Mouse (Mus musculus): ENCODE measurements around the gene Pid1. TPM values are rescaled to one million over a fixed set of nuclear protein-coding genes. Genes with fewer than 3 reads are reported as not detected.
"Not testable (repeated sequence)": the region's sequence is repeated elsewhere in the genome, so short reads cannot be mapped to it uniquely, and the experiment has no call there.

The Pid1 gene
- polyA plus RNA-seq, 1 experiment from 2014 or later: 67.0 TPM

DNA sequence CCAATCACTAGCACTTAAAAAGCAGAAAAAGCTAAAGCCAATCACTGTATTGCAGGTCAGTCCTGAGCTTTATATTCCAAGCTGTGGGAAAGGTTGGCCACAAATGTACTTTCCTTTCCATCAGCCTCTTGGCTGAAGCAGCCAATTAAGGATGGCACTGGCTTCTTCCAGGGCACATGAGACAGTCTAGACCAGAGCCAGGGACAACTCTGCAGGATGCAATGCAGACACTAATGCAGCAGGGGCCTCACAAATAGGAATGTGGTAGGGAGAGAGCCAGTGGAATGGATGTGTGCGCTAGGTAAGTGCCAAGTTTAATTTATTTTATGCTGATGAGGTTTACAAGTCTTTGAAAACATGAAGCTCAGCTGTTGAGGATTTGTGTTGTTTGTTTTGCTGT is 141.9 kb downstream of the Pid1 start:
- Histone ChIP-seq H3K27ac (ENCODE audit: low read length) (no peak overlapping the region), H3K4me1 (replicated peaks; ENCODE audit: control insufficient read depth, insufficient read depth, low read length) (0 out of 2 replicates have a peak, but pooled peaks cover 2% of the 10 kb centered on the region), H3K9me3 (ENCODE audit: control insufficient read depth, low read length) (no peaks in the 10 kb centered on the region), H3K36me3 (ENCODE audit: control insufficient read depth, insufficient read depth) (no peaks in the 10 kb centered on the region), H3K9ac (replicated peaks; ENCODE audit: low read depth, low read length) (no peak overlapping the region), H3K27me3 (replicated peaks; ENCODE audit: control insufficient read depth, insufficient read depth, low read length) (no peaks in the 10 kb centered on the region), H3K4me2 (ENCODE audit: low read length) (no peak overlapping the region), H3K4me3 (replicated peaks; ENCODE audit: low read length) (no peak overlapping the region)
- peak; percentile 72 for ATAC-seq
- WGBS: 47% methylated on average over 1 of the region's 1 CpGs

DNA sequence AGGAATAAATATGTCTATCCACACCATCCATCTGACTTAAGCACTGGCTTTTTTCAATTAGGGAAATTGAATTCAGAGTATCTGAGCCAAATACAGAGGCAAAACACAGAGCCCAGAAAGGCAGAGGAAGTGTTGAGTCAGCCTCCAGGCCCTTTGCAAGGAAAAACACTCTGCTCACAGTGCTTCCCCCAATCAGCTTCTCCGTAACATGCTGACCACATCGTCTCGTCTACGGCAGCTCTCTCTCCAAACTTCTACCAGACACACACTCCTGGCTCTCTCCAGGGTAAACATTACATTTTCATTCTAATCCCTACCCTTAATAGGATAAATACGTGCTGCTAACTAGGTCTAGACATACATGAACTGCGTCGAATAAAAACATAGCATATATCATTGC is 145.4 kb downstream of the Pid1 start:
- Histone ChIP-seq H3K27ac (ENCODE audit: low read length) (no peak overlapping the region), H3K4me2 (ENCODE audit: low read length) (no peak overlapping the region), H3K4me3 (replicated peaks; ENCODE audit: low read length) (no peak overlapping the region), H3K9ac (replicated peaks; ENCODE audit: low read depth, low read length) (no peak overlapping the region), H3K9me3 (ENCODE audit: control insufficient read depth, low read length) (no peaks in the 10 kb centered on the region), H3K36me3 (ENCODE audit: control insufficient read depth, insufficient read depth) (no peaks in the 10 kb centered on the region), H3K4me1 (replicated peaks; ENCODE audit: control insufficient read depth, insufficient read depth, low read length) (0 out of 2 replicates have a peak, but pooled peaks cover 2% of the 10 kb centered on the region), H3K27me3 (replicated peaks; ENCODE audit: control insufficient read depth, insufficient read depth, low read length) (no peaks in the 10 kb centered on the region)
- no peak for ATAC-seq
- WGBS: 80% methylated on average over 7 of the region's 7 CpGs

DNA sequence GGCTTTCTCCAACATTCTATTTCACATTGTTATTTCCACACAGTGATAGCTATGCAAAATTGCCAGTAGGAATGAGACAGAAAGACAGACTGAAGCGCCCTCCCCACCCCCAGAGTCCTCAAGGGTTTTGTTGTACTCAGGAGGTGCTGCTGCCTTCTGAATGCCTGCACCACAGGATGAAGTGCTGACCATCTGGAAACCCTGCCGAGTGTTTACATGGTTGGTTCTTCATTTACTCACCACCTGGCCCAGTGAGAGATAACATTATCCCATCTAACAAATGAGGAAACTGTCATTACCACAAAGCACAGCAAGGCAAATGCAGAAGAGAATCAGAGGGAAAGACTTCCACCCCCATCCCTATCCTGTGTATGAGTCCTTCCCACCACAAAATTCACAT is 146.2 kb downstream of the Pid1 start:
- no peaks in the 10 kb centered on the region for H3K27me3 ChIP-seq (replicated peaks; ENCODE audit: control insufficient read depth, insufficient read depth, low read length)
- H3K4me2 ChIP-seq (ENCODE audit: low read length): no peak overlapping the region
- ATAC-seq: no peak
- no peaks in the 10 kb centered on the region for H3K36me3 ChIP-seq (ENCODE audit: control insufficient read depth, insufficient read depth)
- H3K9me3 ChIP-seq (ENCODE audit: control insufficient read depth, low read length): no peaks in the 10 kb centered on the region
- 32% methylated on average over 2 of the region's 2 CpGs for WGBS
- H3K4me3 ChIP-seq (replicated peaks; ENCODE audit: low read length): no peak overlapping the region
- H3K9ac ChIP-seq (replicated peaks; ENCODE audit: low read depth, low read length): no peak overlapping the region
- H3K27ac ChIP-seq (ENCODE audit: low read length): no peak overlapping the region
- 0 out of 2 replicates have a peak, but pooled peaks cover 2% of the 10 kb centered on the region for H3K4me1 ChIP-seq (replicated peaks; ENCODE audit: control insufficient read depth, insufficient read depth, low read length)

DNA sequence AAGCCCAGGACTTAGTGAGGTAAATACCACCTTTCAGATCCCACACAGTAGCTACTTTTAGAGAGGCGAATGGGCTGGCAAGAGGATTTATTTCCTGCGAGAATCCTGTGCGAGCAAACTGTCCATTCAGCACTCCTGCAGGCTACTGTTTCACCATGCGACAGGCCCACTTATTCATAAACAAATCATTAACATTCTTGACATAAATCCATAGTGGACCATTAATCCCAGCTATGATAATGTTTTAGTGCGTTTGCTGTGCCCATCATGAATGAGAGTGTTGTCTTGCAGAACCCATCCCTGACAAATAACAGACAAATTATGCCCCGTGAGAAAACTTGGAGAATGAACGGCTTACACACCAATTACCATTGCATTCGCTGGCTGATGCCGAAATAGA is 152.5 kb downstream of the Pid1 start:
- ATAC-seq: no peak
- 0 out of 2 replicates have a peak overlapping the region, but pooled peaks have one; percentile 4 for H3K4me2 ChIP-seq (ENCODE audit: low read length)

DNA sequence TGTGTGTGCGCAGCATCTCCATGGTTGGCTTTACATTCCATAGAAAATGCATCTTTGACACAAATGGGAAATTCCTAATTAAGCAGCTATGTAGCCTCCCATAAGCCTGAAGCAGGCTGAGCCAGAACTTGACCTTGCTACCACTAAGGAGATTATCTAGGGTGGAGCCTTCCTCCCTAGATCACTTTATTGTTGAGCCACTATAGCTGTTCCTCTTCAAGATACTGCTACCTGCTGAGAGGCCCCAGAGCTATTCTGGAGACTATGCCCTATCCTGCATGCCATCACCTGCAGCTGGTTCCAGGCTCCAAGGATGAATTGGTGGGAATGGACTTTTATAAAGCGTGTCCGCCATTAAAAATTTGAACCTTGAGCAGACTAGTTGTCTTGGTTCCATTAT is 158.2 kb downstream of the Pid1 start:
- 96% methylated on average over 3 of the region's 3 CpGs for WGBS
- H3K36me3 ChIP-seq (ENCODE audit: control insufficient read depth, insufficient read depth); H3K4me3 ChIP-seq (replicated peaks; ENCODE audit: low read length): not testable (repeated sequence)

More for the DNA sequence above, 152.5 kb downstream of the Pid1 start:
- Histone ChIP-seq H3K4me1 (replicated peaks; ENCODE audit: control insufficient read depth, insufficient read depth, low read length) (0 out of 2 replicates have a peak, but pooled peaks cover 3% of the 10 kb centered on the region), H3K27ac (ENCODE audit: low read length) (no peak overlapping the region), H3K9me3 (ENCODE audit: control insufficient read depth, low read length) (no peaks in the 10 kb centered on the region), H3K27me3 (replicated peaks; ENCODE audit: control insufficient read depth, insufficient read depth, low read length) (no peaks in the 10 kb centered on the region), H3K36me3 (ENCODE audit: control insufficient read depth, insufficient read depth) (no peaks in the 10 kb centered on the region), H3K9ac (replicated peaks; ENCODE audit: low read depth, low read length) (no peak overlapping the region), H3K4me3 (replicated peaks; ENCODE audit: low read length) (no peak overlapping the region)
- 20% methylated on average over 9 of the region's 9 CpGs for WGBS

DNA sequence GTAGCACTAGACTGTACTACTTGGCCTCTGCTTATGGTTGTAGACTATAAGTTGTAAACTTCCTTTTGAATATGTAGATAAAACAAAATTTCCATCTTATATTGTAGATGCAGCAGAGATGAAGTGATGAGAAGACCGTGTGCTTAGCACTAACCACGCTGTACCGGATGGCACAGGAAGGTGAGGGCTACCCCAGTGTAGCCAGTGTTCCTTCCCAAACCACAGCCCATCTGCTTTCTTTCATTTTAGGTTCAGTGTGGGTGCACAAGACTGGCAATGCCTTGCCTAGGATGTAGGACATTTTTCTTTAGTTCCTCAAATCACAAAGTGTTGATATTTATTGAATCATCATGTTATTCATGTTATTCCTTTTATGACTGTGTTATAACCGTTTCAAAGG is 160.5 kb downstream of the Pid1 start:
- Histone ChIP-seq H3K9me3 (ENCODE audit: control insufficient read depth, low read length) (no peaks in the 10 kb centered on the region), H3K9ac (replicated peaks; ENCODE audit: low read depth, low read length) (no peak overlapping the region), H3K4me2 (ENCODE audit: low read length) (no peak overlapping the region), H3K27me3 (replicated peaks; ENCODE audit: control insufficient read depth, insufficient read depth, low read length) (no peaks in the 10 kb centered on the region), H3K27ac (ENCODE audit: low read length) (no peak overlapping the region), H3K36me3 (ENCODE audit: control insufficient read depth, insufficient read depth) (no peaks in the 10 kb centered on the region), H3K4me3 (replicated peaks; ENCODE audit: low read length) (no peak overlapping the region), H3K4me1 (replicated peaks; ENCODE audit: control insufficient read depth, insufficient read depth, low read length) (no peaks in the 10 kb centered on the region)
- WGBS: 90% methylated on average over 4 of the region's 4 CpGs
- no peak for ATAC-seq

More for the DNA sequence above, 158.2 kb downstream of the Pid1 start:
- H3K9me3 ChIP-seq (ENCODE audit: control insufficient read depth, low read length); H3K27me3 ChIP-seq (replicated peaks; ENCODE audit: control insufficient read depth, insufficient read depth, low read length); H3K4me1 ChIP-seq (replicated peaks; ENCODE audit: control insufficient read depth, insufficient read depth, low read length); H3K4me2 ChIP-seq (ENCODE audit: low read length); ATAC-seq; H3K9ac ChIP-seq (replicated peaks; ENCODE audit: low read depth, low read length); H3K27ac ChIP-seq (ENCODE audit: low read length): not testable (repeated sequence)

DNA sequence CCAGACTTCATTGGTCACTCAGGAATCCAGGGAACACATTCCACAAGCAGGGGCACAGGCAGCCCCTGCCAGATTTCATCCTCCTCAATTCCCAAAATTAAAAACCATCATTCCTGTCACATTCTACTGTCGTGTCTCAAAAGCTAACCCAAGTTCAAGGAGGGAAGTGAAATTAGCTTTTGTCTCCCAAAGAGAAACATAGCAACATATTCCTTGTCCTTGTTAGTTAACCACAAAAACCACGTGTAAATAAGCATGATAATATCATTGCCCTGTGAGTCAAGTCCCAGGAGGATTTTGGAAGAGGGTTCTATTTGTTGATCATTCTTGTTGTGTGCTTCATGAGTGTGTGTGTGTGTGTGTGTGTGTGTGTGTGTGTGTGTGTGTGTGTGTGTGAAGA is 164.1 kb downstream of the Pid1 start:
- no peak overlapping the region for H3K4me2 ChIP-seq (ENCODE audit: low read length)
- no peaks in the 10 kb centered on the region for H3K4me1 ChIP-seq (replicated peaks; ENCODE audit: control insufficient read depth, insufficient read depth, low read length)
- no peak for ATAC-seq
- H3K9me3 ChIP-seq (ENCODE audit: control insufficient read depth, low read length): no peaks in the 10 kb centered on the region
- H3K4me3 ChIP-seq (replicated peaks; ENCODE audit: low read length): no peak overlapping the region
- no peak overlapping the region for H3K9ac ChIP-seq (replicated peaks; ENCODE audit: low read depth, low read length)
- H3K27me3 ChIP-seq (replicated peaks; ENCODE audit: control insufficient read depth, insufficient read depth, low read length): no peaks in the 10 kb centered on the region
- H3K36me3 ChIP-seq (ENCODE audit: control insufficient read depth, insufficient read depth): no peaks in the 10 kb centered on the region
- H3K27ac ChIP-seq (ENCODE audit: low read length): no peak overlapping the region
- 75% methylated on average over 2 of the region's 2 CpGs for WGBS

DNA sequence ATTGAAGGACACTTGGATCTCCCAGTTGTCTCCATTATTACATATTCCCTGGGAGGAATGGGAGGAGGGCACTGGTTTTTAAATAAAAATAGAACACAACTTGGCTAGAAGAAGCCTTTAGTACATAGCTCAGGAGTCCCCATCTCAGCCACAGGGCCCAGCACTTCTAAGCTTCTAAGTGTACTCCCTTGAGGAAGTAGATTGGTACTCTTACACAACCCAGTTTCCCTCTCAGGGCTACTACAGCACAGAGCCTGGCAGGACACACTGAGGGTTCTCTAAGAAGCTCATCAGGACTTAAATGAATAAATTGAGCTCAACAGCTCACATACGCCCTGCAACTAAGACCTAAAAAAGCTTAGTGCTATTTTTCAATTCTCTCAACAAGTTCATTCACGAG is 165.1 kb downstream of the Pid1 start:
- no peak overlapping the region for H3K9ac ChIP-seq (replicated peaks; ENCODE audit: low read depth, low read length)
- WGBS: 63% methylated on average over 2 of the region's 2 CpGs
- no peak overlapping the region for H3K4me3 ChIP-seq (replicated peaks; ENCODE audit: low read length)
- H3K27me3 ChIP-seq (replicated peaks; ENCODE audit: control insufficient read depth, insufficient read depth, low read length): no peaks in the 10 kb centered on the region
- no peak overlapping the region for H3K27ac ChIP-seq (ENCODE audit: low read length)
- no peaks in the 10 kb centered on the region for H3K9me3 ChIP-seq (ENCODE audit: control insufficient read depth, low read length)
- H3K4me1 ChIP-seq (replicated peaks; ENCODE audit: control insufficient read depth, insufficient read depth, low read length): no peaks in the 10 kb centered on the region
- no peaks in the 10 kb centered on the region for H3K36me3 ChIP-seq (ENCODE audit: control insufficient read depth, insufficient read depth)
- no peak for ATAC-seq
- H3K4me2 ChIP-seq (ENCODE audit: low read length): no peak overlapping the region

DNA sequence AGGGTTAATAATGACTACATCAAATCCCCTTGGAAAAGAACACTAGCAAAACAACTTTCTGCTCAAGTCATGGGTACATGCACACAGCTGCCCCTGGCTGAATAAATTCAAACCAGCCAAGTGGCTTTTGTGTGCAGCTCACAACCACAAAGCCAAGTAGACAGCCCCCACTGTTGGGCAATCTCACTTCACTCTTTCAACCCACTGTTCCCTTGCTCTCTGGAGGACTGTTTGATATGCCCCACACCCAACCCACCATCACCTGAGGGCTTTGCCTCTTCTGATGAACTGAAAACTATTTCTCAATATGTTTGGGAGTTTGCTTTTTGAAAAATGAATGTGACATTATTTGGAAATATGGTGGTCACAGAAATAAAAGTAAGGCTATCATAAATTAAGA is 171.8 kb downstream of the Pid1 start:
- no peaks in the 10 kb centered on the region for H3K27me3 ChIP-seq (replicated peaks; ENCODE audit: control insufficient read depth, insufficient read depth, low read length)

DNA sequence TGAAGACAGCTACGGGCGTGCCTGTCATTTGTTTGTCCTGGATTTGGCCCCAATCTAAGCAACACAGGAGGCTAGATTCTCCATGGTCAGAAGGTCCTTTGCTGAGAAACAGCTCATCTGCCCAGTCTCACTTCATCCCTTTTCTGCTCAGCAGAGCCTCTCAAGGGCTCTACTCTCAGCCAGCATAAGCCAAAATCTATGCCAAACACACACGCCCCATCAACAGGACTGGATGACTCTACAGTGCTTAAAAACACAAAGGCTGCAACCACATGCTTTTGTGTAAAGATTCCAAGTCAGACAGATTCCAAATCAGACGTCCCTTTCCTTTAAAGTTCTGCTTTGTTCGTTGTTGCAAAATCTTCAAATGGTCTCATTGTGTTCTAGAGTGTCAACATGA is 174.5 kb downstream of the Pid1 start:
- no peaks in the 10 kb centered on the region for H3K9me3 ChIP-seq (ENCODE audit: control insufficient read depth, low read length)
- H3K36me3 ChIP-seq (ENCODE audit: control insufficient read depth, insufficient read depth): no peaks in the 10 kb centered on the region
- no peak for ATAC-seq

More for the DNA sequence above, 171.8 kb downstream of the Pid1 start:
- Histone ChIP-seq H3K4me1 (replicated peaks; ENCODE audit: control insufficient read depth, insufficient read depth, low read length) (peaks cover under 1% of the 10 kb centered on the region; the same call in 1 of the 2 replicates), H3K27ac (ENCODE audit: low read length) (no peak overlapping the region), H3K4me2 (ENCODE audit: low read length) (no peak overlapping the region), H3K9me3 (ENCODE audit: control insufficient read depth, low read length) (no peaks in the 10 kb centered on the region), H3K9ac (replicated peaks; ENCODE audit: low read depth, low read length) (no peak overlapping the region), H3K36me3 (ENCODE audit: control insufficient read depth, insufficient read depth) (no peaks in the 10 kb centered on the region), H3K4me3 (replicated peaks; ENCODE audit: low read length) (no peak overlapping the region)
- no peak for ATAC-seq

More for the DNA sequence above, 174.5 kb downstream of the Pid1 start:
- no peak overlapping the region for H3K4me2 ChIP-seq (ENCODE audit: low read length)
- H3K27ac ChIP-seq (ENCODE audit: low read length): no peak overlapping the region
- H3K4me1 ChIP-seq (replicated peaks; ENCODE audit: control insufficient read depth, insufficient read depth, low read length): peaks cover 2% of the 10 kb centered on the region; the same call in 1 of the 2 replicates
- WGBS: 85% methylated on average over 5 of the region's 5 CpGs
- no peaks in the 10 kb centered on the region for H3K27me3 ChIP-seq (replicated peaks; ENCODE audit: control insufficient read depth, insufficient read depth, low read length)
- no peak overlapping the region for H3K9ac ChIP-seq (replicated peaks; ENCODE audit: low read depth, low read length)
- no peak overlapping the region for H3K4me3 ChIP-seq (replicated peaks; ENCODE audit: low read length)
